Mouse (Mus musculus): ENCODE results near the gene Gpx2. TPM values are rescaled to one million over a fixed set of nuclear protein-coding genes. Genes with fewer than 3 reads are reported as not detected.

Gene Gpx2
- not detected in 2 replicates for total RNA-seq (2021)
- long read RNA-seq, result 0 reads

GRCm38 (mm10) chr12:76795350-76795749 lies at the start of gene Gpx2:
Gene Gpx2, minus strand, starts transcription at chr12:76795554.
- no peak for DNase-seq

DNA sequence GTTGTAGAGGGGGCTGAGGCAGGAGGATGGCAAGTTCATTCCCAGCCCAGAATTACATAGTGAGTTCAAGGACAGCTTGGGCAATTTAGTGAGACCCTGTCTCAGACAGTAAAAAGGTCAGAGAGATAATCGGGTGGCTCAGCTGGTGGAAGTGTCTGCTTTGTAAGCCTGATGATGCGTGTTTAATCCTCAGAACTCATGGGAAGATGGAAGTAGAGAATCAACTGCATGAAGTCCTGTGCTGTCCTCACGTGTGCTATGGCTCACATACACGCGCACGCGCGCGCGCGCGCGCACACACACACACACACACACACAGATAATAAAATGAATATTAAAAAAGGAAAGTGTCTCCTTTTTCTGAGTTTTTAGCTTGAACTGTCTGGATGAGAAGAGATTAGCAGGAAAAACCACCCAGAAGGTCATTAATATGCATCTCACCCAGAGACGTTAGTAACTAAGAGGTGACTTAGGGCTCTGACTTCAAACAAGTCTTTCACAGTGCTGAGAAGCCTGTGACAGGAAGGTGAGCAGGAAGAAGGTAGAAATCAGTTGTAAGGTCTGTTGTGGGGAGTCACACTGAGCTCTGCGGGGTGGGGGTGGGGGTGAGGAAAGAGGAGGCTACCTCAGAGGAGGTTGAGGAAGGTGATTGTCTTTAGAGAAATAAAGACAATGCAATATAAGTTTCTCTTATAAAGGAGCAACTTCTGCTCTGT lies 49.1 kb upstream of the Gpx2 start:
- DNase-seq, result no peak

GRCm38 (mm10) chr12:76840081-76840480 lies 44.7 kb upstream of the Gpx2 start:
- DNase-seq, result no peak

- DNase-seq, result no peak
Observed at GRCm38 (mm10) chr12:76839298-76839697, 43.9 kb upstream of the Gpx2 start.

DNA sequence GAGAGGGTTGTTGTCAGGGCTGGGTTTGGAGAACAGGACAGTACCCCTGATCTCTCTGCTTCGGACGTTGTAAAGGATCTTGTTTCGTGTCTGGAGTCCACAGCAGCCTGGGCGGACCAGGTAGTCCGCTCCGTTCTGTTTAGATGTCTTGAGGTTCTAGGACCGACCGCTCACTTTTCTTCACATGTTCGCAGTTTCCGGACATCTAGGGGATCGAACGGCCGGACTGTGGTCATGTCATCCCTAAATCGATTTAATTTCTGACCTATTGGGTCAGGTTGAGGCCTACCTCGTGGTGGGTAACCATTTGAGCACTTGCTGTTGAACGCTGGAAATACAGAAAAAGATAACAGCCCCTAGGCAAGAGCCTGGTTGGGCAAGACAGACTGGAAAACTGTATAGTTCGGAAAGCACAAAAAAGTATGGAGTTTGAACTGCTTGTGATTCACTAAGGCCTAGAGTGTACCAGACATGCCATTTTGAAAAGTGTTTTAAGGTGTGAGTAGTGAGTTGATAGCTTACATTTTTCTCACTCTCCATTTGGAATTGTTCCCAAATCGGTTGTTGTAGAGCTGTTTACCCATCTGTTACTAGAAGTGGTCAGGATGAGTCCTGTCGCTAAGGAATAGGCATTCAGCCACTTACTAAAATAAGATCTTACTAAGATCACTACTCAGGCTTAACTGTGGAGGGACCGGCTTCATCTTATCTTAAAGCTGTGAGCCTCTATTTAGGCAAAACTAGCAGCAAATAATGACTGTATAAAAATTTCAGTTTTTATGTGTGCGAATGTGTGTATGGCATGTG lies 42.7 kb upstream of the Gpx2 start:
- no peak for DNase-seq

GRCm38 (mm10) chr12:76837101-76837843 lies 41.9 kb upstream of the Gpx2 start:
- peak; percentile 98 for DNase-seq

- no peak for DNase-seq
Observed at GRCm38 (mm10) chr12:76832704-76833103, 37.4 kb upstream of the Gpx2 start.

GRCm38 (mm10) chr12:76825283-76825682 lies 29.9 kb upstream of the Gpx2 start:
- no peak for DNase-seq

DNA sequence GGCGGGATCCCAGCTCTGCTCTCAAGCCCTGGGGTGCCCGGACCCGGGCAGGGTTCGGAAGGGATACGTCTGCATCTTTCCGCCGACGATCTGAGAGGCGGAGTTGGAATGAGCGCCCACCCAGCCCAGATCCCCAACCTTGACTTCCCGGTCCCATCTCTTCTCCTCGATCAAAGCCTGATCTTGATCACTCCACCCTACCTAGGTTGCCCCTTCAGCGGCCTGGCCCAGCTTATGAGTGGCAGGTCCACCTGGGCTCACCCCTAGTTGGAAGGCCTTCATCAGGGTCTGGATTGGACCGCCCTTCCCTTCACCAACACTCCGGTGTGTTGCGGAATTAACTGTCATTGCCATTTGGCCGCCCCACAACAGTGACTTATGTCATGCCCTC lies 27.3 kb upstream of the Gpx2 start, which contains the start of gene Rab15:
Rab15 (minus strand) TSS at position 258 of the 391 bp plus-strand sequence.
- DNase-seq, result no peak

DNA sequence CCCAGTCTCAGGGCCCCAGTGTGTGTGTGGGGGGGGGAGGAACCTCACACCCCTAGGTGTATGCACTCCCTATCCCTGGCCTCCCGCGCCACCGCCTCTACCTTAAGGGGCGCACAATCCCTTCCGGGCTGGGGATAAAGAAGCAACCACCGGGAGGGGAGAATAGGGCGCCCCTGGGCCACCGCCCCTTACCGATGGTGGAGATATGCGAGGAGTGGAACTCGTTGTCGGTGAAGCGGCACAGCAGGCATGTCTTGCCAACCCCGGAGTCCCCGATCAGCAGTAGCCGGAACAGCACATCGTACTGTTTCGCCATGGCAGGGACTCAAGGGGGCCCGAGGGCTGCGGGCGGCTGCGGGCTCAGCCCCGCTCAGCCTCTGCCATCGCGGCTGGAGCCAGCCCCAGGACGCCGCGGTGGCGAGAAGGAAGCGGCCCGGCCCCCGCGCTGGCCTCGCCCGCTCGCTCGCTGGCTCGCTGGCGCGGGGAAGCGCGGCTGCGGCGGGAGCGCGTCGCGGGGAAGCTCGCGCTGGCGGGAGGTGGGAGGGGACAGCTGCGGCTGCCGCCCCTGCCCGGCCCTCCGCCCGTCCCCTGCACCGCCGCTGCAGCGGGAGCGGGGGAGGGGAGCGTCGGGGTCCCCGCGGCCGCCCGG lies 26.8 kb upstream of the Gpx2 start:
- DNase-seq, result peak; percentile 48

- DNase-seq, result no peak
Observed at GRCm38 (mm10) chr12:76820615-76821014, 25.3 kb upstream of the Gpx2 start.

GRCm38 (mm10) chr12:76819816-76820215 lies 24.5 kb upstream of the Gpx2 start:
- no peak for DNase-seq

DNA sequence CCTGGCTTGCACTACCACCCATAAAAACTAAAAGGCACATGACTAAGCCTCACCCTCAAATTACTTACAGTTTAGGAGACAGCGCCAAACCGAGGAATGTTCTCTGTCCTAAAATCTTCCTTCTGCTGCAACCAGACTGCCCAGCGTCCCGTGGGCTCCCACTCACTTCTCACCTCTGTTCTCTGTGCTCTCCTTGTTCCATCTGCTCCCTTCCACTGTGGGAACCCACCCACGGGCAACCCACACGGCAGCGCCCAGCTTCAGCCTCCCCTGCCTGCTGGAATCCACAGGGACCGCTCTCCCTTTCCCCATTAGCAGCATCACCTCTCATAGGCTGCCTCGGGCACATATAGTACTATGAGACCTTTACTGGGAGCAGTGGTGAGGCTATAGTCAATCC lies 23.6 kb upstream of the Gpx2 start:
- DNase-seq, result no peak

GRCm38 (mm10) chr12:76818120-76818519 lies 22.8 kb upstream of the Gpx2 start:
- DNase-seq, result no peak

- DNase-seq, result no peak
Observed at GRCm38 (mm10) chr12:76817176-76817575, 21.8 kb upstream of the Gpx2 start.

DNA sequence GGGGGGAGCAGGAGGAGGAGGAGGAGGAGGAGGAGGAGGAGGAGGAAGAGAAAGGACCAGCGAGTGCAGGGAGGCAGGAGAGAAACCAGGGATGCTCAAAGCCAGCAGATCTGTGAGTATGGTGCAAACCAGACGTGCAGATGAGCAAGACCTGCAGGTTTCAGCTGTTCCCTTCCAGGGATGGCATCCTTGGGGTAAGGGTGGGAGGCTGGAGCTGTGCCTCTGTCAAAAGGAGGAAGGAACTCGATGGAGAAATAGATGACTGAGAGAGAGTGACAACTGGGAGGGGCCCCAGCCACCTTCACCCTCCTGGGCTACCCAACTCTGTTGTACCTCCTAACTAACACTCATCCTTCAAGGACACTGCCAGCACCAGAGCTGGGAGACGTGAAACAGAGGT lies 21.4 kb upstream of the Gpx2 start:
- DNase-seq, result no peak

GRCm38 (mm10) chr12:76814120-76814519 lies 18.8 kb upstream of the Gpx2 start:
- DNase-seq, result no peak

- DNase-seq, result no peak
Observed at GRCm38 (mm10) chr12:76813543-76813942, 18.2 kb upstream of the Gpx2 start.

- no peak for DNase-seq
Observed at GRCm38 (mm10) chr12:76811006-76811405, 15.7 kb upstream of the Gpx2 start.

GRCm38 (mm10) chr12:76810491-76810890 lies 15.1 kb upstream of the Gpx2 start:
- no peak for DNase-seq

DNA sequence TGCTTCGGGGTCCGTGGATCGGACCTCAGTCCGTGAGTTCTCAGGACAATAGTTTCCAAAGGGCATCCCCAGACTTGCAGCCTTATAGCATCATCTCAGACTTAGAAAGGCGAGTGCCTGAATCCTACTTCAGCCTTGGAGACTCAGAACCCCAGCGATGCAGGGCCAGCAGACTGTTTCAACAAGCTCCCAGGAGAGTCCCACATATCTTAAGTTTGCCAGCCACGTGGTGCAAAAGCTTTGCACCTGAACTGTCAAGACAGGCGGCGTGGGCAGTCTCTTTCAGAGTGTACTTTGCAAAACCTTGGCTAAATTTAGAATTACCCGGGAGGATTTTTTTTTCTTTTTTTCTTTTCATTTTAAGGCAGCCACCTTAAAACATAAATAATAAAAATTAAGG lies 12.4 kb upstream of the Gpx2 start:
- no peak for DNase-seq

- peak; percentile 58 for DNase-seq
Observed at GRCm38 (mm10) chr12:76805056-76805811, 9.9 kb upstream of the Gpx2 start.

Data from adrenal gland, postnatal 25 days (tissue).